Mouse (Mus musculus): Measurements from ENCODE around the gene P4ha1.

- TF ChIP-seq CTCF (IDR thresholded peaks at IDR 0.05; ENCODE audit: extremely low read depth, insufficient read depth, insufficient read length, insufficient replicate concordance) = no peak
- no peak for TF ChIP-seq POLR2A (IDR thresholded peaks at IDR 0.05; ENCODE audit: low read depth, low read length)
These were observed 55.6 kb downstream of the P4ha1 start for GRCm38 (mm10) chr10:59378728-59379127.

Data from spleen, adult 2 months (tissue).